Mouse (Mus musculus) megakaryocyte progenitor cell, adult 5-6 weeks (primary cell): ENCODE data around the gene Sfr1. TPM values are rescaled to one million over a fixed set of nuclear protein-coding genes. Genes with fewer than 3 reads are reported as not detected.

Experiments used
- ATAC-seq: replicated peaks from 2 replicates; pipeline ENCODE4 v1.8.0; 2016; ENCODE audit warnings: mild to moderate bottlenecking, moderate TSS enrichment, inconsistent platforms; ENCODE audit not compliant: poor library complexity
- total RNA-seq, 2 experiments: library from RNA; stranded (forward) in 1 of 2; stranded (reverse) in 1 of 2; fragments of 157-497, 149-512 nt in 1 of 2; fragments of 200-1000 nt in 1 of 2; gene quantifications; 2 replicates each; pipeline versions ENCODE4 v1.2.3 to v1.2.4; 2015 to 2017

Sfr1 gene
- total RNA-seq (2015) = 122 and 128 TPM in 2 replicates
- total RNA-seq (2017) = 131 and 138 TPM in 2 replicates

GRCm38 (mm10) chr19:47731071-47731881 lies at the start of gene Sfr1:
Sfr1 (plus strand) TSS chr19:47731682.
- peak; percentile 84 for ATAC-seq

- ATAC-seq = peak; percentile 69
Measured at GRCm38 (mm10) chr19:47689592-47689991, 41.9 kb upstream of the Sfr1 start.

DNA sequence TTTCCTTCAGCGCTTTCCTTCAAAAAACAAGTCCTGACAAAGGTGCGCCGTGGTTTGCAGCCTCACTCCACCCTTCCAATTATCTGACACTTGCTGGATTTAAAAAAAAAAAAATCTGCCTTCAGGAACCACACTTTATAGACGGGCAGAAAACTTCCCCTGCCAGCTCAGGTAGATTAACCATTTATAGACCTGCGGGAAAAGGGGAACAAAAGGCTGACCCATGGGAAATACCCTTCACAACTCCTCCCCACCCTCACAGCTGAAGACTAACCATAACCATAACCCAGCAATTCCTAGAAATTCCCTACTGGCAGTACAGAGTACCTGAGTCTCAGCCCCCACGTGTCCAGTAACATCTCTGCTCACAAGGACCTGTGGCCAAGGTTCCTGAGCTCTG lies 39.5 kb upstream of the Sfr1 start, which contains the start of gene Col17a1:
Col17a1 (minus strand) TSS at position 101 of the 400 bp plus-strand sequence.
- no peak for ATAC-seq

GRCm38 (mm10) chr19:47695725-47696124 lies 35.8 kb upstream of the Sfr1 start:
- peak; percentile 49 for ATAC-seq

DNA sequence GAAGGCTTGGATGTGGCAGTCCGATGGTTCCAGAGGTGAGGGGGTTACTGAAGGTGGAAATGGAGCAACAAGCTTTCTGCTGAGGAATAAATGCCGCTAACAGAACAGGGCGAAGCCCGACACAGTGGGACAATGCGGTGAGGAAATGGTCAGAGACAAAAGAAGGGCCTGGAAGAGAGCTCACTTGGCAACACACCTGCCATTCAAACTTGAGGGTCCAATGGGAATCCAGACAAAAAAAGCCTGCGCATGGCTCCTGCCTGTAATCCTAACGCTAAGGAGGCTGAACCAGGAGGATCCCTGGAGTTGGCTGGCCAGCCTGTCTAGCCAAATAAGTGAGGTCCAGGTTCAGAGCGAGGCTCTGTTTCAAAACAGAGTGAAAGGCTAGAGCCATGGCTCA lies 35.1 kb upstream of the Sfr1 start:
- ATAC-seq = no peak

GRCm38 (mm10) chr19:47697067-47697466 lies 34.4 kb upstream of the Sfr1 start:
- ATAC-seq = peak; percentile 55

DNA sequence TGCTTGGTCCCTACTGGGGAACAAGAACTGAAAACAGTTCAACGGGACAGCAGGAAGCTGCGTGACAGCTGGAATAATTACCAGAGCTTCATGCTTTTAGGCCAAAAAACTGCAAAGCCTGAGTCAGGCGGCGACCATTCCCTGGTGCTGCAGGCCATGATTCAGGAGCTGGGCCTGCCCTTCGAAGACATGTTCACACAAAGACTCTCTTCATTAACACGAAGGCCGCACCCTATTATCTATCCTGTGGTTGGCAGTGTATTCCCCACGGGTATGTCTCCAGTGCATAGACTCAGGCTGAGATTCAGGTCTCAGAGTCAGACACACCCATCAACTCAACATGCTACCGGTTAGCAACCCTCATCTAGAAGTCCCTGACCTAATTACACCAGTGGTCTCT lies 33.2 kb upstream of the Sfr1 start:
- no peak for ATAC-seq

DNA sequence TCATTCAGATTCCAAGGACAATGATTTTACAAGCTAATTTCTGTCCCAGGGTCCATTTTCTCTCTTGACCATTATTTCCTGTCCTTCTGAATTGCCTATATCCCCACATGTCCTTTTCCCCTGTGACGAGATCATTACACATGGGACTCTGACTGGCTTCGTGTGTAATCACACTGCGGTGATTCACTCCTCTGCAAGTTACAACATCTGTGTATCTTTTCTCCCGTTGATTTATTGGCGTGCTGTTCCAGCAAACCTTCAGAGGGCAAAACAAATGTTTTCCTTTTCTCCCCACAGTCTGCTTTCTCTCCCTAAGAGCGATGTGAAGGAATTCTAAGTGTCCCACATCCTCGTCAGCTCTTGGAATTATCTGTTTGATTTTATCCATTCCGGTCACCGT lies 31.7 kb upstream of the Sfr1 start:
- no peak for ATAC-seq

GRCm38 (mm10) chr19:47700509-47700908 lies 31.0 kb upstream of the Sfr1 start:
- no peak for ATAC-seq

GRCm38 (mm10) chr19:47705080-47705771 lies 26.3 kb upstream of the Sfr1 start:
- ATAC-seq = no peak

- ATAC-seq = no peak
Measured at GRCm38 (mm10) chr19:47705772-47706309, 25.6 kb upstream of the Sfr1 start.

DNA sequence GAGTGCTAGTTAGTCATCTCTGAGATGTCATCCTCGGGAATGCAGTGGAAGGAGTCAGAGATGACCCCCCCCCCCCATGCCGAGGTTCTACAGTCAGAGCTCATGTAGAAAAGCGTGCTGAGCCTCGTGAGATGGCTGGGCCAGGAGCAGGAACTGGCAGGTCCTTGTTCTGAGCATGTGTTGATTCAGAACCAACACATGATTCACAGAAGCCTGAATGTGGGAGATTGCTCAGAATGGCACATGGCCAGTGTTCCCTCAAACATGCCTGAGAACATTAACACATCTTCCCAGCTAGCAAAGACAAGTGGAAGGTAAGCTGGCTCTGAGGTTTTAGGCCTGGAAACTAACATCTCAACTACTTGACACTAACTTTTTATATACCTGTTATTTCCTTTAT lies 21.1 kb upstream of the Sfr1 start:
- no peak for ATAC-seq

DNA sequence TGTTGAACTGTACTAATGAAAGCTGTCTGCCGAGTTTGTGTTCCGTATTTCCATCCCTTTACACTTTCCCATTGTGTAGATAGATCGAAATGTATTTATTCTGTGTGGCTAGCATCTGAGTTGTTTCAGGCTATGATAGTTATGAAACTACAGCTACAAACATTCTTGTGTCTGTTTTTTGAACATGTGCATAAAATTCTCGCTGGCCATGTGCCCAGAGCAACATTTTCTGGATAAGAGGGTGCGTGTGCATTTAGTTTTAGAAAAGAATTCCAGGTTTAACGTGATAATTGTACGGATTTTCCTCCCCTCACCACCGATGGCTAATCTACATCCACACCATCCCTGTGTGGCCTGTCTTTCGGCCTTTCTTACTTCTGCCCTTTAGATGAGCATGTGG lies 18.0 kb upstream of the Sfr1 start:
- ATAC-seq = no peak

DNA sequence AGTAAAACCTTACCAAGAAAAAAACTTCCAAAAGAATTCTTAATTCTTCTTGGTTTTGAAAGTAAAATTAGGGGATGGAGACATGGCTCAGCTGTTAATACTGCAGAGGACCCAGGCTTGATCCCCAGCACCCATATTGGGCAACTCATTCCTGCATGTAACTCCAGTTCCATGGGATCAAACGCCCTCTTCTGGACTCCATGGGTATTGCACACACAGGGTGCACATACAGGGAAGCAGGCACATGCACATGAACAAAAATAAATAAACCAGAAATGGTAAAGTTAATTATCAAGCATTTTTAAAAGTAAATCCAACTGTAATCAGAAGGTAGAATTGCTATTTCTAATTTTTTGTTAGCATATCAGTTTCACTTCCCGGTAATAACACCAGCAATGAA lies 15.3 kb upstream of the Sfr1 start:
- no peak for ATAC-seq

DNA sequence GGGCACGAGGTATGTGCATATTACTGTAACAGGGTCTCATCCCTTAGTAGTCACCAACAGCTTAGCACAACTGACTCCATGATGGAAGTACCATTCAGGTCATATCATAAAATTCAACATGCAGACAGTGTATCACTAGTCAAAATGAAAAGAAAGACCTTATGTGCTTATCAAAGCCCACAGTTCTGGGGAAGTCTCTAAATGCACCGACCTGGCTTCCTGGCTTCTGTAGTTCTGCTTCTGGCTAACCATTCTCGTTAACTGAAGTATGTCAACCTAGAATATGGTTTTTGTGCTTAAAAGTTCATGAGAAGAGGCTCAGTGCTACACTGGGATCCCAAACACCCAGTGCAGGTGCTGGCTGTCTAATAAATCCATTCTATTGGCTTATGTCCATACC lies 12.3 kb upstream of the Sfr1 start:
- no peak for ATAC-seq

GRCm38 (mm10) chr19:47722471-47722870 lies 9.0 kb upstream of the Sfr1 start:
- no peak for ATAC-seq

GRCm38 (mm10) chr19:47724903-47725302 lies 6.6 kb upstream of the Sfr1 start:
- no peak for ATAC-seq

DNA sequence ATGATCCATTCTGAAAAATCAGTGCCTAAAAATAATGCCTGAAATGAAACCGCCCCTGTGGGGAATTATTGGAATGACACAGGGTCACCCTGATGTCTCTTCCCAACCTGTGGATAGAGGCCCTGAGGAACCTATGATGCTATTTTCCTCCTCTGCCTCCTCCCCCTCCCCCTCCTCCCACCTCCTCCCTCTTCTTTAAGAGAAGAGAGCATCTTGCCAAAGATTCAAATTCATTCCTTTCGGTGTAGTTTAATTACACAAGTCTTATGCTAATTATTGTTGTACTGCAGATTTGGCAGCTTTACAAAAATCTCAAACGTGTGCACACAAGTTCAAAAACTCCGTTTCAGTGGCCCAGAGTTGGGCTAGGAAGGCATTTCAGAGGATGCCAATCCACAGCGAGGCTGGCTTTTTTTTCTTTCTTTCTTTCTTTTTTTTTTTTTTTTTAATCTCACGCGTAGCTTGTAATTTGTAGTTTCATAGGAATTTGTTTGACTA lies 5.8 kb upstream of the Sfr1 start:
- ATAC-seq = no peak

GRCm38 (mm10) chr19:47730691-47731070 lies 801 bp upstream of the Sfr1 start:
- ATAC-seq = peak; percentile 35

DNA sequence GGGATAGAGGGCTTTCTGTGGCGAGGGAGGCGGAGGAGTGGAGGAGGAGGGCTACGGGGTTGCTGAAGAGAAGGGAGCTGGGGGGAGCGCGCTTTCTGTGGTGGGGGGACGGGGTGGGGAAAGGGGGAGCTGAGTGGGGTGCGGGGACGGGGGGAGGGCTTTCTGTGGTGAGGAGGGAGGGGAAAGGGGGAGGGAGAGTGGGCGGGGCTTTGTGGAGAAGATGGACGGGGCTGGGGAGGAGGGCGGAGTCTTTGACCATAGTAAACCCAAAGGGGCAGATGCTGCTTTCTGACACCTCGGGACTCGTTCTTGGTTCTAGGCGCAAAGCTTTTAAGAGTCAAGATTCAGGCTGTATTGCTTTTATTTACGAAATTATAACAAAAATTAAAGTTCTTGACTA lies 449 bp downstream of the Sfr1 start:
- ATAC-seq = peak; percentile 23; the same call in 1 of the 2 replicates

DNA sequence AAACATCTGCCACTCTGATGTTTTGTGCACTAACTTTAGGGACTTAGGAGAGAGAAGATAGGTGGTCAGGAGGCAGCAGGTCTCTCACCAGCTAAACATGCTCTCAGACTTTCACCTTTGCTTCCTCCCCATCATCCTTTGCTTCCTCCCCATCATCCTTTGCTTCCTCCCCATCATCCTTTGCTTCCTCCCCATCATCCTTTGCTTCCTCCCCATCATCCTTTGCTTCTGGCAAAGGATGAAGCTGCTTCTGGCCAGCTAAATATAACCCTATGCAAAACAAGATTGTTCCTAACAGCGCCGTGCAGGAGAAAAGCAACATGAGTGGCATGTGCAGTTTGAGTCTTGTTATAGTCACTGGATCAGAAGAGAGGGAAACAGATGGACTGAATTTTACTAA lies 15.6 kb downstream of the Sfr1 start:
- ATAC-seq = no peak

DNA sequence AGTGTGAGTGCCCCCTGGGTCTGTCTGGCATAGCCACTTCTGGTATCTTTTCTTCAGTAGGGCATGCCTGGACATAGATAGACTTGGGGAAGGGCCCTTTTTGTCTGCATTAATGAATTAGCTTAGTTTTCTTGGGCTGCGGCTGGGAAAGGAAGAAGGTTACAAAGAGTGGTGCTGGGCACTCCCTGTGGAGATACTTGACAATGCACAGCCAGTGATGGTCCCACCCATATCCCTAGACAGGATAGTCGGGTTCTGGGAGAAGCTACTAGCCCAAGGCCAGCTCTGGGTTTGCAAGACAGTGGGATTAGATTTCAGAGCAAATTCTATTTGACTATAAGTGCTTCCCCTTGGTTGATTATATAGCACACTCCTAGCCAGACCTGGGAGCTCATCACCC lies 17.5 kb downstream of the Sfr1 start:
- no peak for ATAC-seq
